Mouse (Mus musculus): ENCODE measurements around the gene Rasa2. TPM values are rescaled to one million over a fixed set of nuclear protein-coding genes. Genes with fewer than 3 reads are reported as not detected.

Gene Rasa2
- polyA plus RNA-seq, 1 experiment from 2014 or later: 13.4 TPM

DNA sequence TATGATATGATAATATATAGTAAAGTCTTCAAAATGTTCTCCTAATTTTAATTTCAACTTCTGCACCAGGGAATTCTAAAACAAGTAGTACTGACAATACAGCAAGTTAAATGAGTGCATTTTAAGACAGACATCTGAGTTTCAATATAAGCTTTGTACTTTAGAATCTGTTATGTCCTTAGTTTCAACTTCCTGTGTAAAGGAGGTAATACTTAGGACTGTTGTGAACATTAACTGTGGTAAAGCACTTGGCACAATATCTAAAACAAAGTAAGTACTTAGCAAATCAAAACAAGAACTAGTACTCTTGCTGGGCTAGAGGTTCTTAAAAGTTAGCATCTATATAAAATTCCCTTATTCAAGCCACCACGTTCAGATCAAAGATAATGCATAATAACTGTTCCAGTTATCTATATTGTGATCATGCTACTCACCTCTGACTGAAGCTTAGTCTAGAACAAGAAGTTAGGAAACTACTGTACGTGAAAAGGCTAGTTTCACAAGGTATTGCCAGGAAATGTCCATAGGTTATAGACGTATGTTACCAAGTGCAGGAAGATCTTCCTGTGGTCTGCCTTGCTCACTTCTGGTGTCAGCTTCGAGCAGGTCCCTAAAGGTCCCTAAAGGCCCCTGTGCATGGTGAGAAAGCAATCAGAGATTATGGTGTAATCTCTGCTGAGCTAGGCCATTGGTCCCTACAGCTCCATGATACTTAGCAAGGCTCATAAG is 12.8 kb downstream of the Rasa2 start:
- WGBS: 77% methylated on average over 4 of the region's 4 CpGs
- no peak overlapping the region for H3K4me3 ChIP-seq (ENCODE audit: low read length)
- ATAC-seq (replicated peaks; ENCODE audit: extremely low read depth, insufficient read depth, low FRiP score): no peak

GRCm38 (mm10) chr9:96612297-96612696 is 19.1 kb downstream of the Rasa2 start:
- H3K27me3 ChIP-seq (ENCODE audit: control insufficient read depth, insufficient read depth, low read length): no peaks in the 10 kb centered on the region
- H3K4me1 ChIP-seq (ENCODE audit: control insufficient read depth, insufficient read depth, low read length): peaks cover 8% of the 10 kb centered on the region
- H3K4me3 ChIP-seq (ENCODE audit: low read length): no peak overlapping the region
- peaks cover 4% of the 10 kb centered on the region; the same call in 1 of the 2 replicates for H3K9me3 ChIP-seq (replicated peaks; ENCODE audit: control insufficient read depth, low read length)
- H3K36me3 ChIP-seq (ENCODE audit: control insufficient read depth, insufficient read depth): peaks cover 11% of the 10 kb centered on the region
- no peak for ATAC-seq (replicated peaks; ENCODE audit: extremely low read depth, insufficient read depth, low FRiP score)
- no peak overlapping the region for H3K27ac ChIP-seq (ENCODE audit: low read length)
- no peak overlapping the region for H3K4me2 ChIP-seq (ENCODE audit: low read depth, low read length)
- no peak overlapping the region for H3K9ac ChIP-seq (ENCODE audit: low read length)
- WGBS: 70% methylated on average over 3 of the region's 3 CpGs

More for the DNA sequence above, 12.8 kb downstream of the Rasa2 start:
- H3K27me3 ChIP-seq (ENCODE audit: control insufficient read depth, insufficient read depth, low read length): no peaks in the 10 kb centered on the region
- H3K9me3 ChIP-seq (replicated peaks; ENCODE audit: control insufficient read depth, low read length): no peaks in the 10 kb centered on the region
- H3K4me1 ChIP-seq (ENCODE audit: control insufficient read depth, insufficient read depth, low read length): no peaks in the 10 kb centered on the region
- H3K4me2 ChIP-seq (ENCODE audit: low read depth, low read length): no peak overlapping the region
- no peak overlapping the region for H3K9ac ChIP-seq (ENCODE audit: low read length)
- no peak overlapping the region for H3K27ac ChIP-seq (ENCODE audit: low read length)
- no peaks in the 10 kb centered on the region for H3K36me3 ChIP-seq (ENCODE audit: control insufficient read depth, insufficient read depth)

DNA sequence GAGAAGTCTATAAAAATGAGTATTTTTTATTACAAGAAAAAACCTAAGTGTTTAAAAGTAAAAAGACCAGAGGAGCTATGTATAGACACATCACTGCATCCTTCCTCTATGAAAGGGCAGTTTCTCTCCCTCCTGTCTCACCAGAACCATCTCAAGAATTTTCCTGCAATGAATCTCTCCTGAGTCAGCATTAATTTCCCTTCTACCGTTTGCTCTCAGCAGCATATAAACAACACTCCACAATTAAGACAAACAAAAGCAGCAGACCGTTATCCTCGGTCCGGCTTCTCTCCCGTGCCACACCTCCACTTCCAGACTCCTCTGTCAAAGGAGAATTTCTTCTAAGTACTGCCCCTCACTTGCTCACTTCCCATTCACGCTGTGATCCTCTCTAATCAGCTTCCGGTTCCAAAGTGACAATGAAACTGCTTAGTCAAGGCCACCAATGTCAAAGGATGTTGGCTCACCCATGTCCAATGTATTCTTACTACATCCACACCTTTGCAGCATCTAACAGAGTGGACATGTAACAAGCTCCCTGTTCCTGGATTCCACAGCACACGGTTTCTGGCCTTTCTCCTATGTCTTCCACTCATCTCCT is 19.6 kb downstream of the Rasa2 start:
- Histone ChIP-seq H3K4me3 (ENCODE audit: low read length) (no peak overlapping the region), H3K9ac (ENCODE audit: low read length) (no peak overlapping the region)
- 43% methylated on average over 8 of the region's 8 CpGs for WGBS

GRCm38 (mm10) chr9:96610813-96611212 is 20.6 kb downstream of the Rasa2 start:
- Histone ChIP-seq H3K9me3 (replicated peaks; ENCODE audit: control insufficient read depth, low read length) (peaks cover 11% of the 10 kb centered on the region), H3K4me1 (ENCODE audit: control insufficient read depth, insufficient read depth, low read length) (peaks cover 8% of the 10 kb centered on the region), H3K27me3 (ENCODE audit: control insufficient read depth, insufficient read depth, low read length) (no peaks in the 10 kb centered on the region), H3K9ac (ENCODE audit: low read length) (no peak overlapping the region), H3K4me2 (ENCODE audit: low read depth, low read length) (no peak overlapping the region), H3K4me3 (ENCODE audit: low read length) (no peak overlapping the region), H3K27ac (ENCODE audit: low read length) (no peak overlapping the region), H3K36me3 (ENCODE audit: control insufficient read depth, insufficient read depth) (peaks cover 22% of the 10 kb centered on the region)
- 83% methylated on average over 2 of the region's 2 CpGs for WGBS
- ATAC-seq (replicated peaks; ENCODE audit: extremely low read depth, insufficient read depth, low FRiP score): no peak

More for the DNA sequence above, 19.6 kb downstream of the Rasa2 start:
- no peak overlapping the region for H3K4me2 ChIP-seq (ENCODE audit: low read depth, low read length)
- peaks cover 16% of the 10 kb centered on the region for H3K36me3 ChIP-seq (ENCODE audit: control insufficient read depth, insufficient read depth)
- peaks cover 8% of the 10 kb centered on the region for H3K4me1 ChIP-seq (ENCODE audit: control insufficient read depth, insufficient read depth, low read length)
- ATAC-seq (replicated peaks; ENCODE audit: extremely low read depth, insufficient read depth, low FRiP score): no peak
- peaks cover 8% of the 10 kb centered on the region for H3K9me3 ChIP-seq (replicated peaks; ENCODE audit: control insufficient read depth, low read length)
- no peaks in the 10 kb centered on the region for H3K27me3 ChIP-seq (ENCODE audit: control insufficient read depth, insufficient read depth, low read length)
- H3K27ac ChIP-seq (ENCODE audit: low read length): no peak overlapping the region

DNA sequence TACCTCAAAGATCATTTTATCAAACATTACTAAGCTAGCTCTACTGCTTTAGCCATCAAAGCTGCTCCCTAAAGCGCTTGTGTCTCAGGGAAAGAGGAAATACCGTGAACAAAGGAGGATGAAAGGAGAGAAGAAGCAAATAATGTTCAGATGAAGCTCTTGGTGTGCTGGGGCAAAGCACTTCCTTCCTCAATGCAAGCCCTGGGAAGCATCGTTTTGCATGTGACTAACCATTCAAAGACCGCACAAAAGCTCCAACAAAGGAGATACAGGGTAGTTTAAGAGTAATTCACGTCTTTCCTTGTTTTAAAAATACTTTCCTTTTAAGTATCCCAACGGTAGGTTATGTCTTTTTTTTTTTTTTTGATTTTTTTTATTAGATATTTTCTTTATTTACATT is 28.0 kb downstream of the Rasa2 start:
- Histone ChIP-seq H3K4me3 (ENCODE audit: low read length) (no peak overlapping the region), H3K9me3 (replicated peaks; ENCODE audit: control insufficient read depth, low read length) (peaks cover 11% of the 10 kb centered on the region), H3K4me1 (ENCODE audit: control insufficient read depth, insufficient read depth, low read length) (no peaks in the 10 kb centered on the region), H3K27me3 (ENCODE audit: control insufficient read depth, insufficient read depth, low read length) (no peaks in the 10 kb centered on the region), H3K4me2 (ENCODE audit: low read depth, low read length) (no peak overlapping the region), H3K9ac (ENCODE audit: low read length) (no peak overlapping the region), H3K36me3 (ENCODE audit: control insufficient read depth, insufficient read depth) (peaks cover 24% of the 10 kb centered on the region), H3K27ac (ENCODE audit: low read length) (no peak overlapping the region)
- ATAC-seq (replicated peaks; ENCODE audit: extremely low read depth, insufficient read depth, low FRiP score): no peak
- WGBS: 62% methylated on average over 6 of the region's 6 CpGs

DNA sequence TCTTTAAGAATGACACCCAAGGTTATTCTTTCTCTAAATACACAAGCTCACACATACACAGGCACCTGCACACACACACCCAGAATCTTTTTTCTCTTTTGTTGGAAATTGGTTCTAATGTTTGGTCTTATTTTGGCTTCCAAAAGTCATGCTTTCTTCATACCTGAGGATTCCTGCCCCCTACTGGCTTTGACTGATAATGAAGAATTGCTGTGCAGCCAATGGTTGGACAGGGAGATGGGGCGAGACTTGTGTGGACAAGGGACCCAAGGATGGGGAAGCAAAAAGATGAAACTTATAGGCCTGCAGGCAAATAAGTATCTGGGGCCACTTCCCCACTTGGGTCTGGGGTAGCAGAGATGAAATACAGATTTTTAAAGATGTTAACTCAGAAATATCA is 33.5 kb downstream of the Rasa2 start:
- H3K27me3 ChIP-seq (ENCODE audit: control insufficient read depth, insufficient read depth, low read length): no peaks in the 10 kb centered on the region
- H3K4me3 ChIP-seq (ENCODE audit: low read length): no peak overlapping the region
- H3K4me2 ChIP-seq (ENCODE audit: low read depth, low read length): no peak overlapping the region
- WGBS: 88% methylated on average over 1 of the region's 1 CpGs
- H3K4me1 ChIP-seq (ENCODE audit: control insufficient read depth, insufficient read depth, low read length): no peaks in the 10 kb centered on the region
- peaks cover 2% of the 10 kb centered on the region; the same call in 1 of the 2 replicates for H3K36me3 ChIP-seq (ENCODE audit: control insufficient read depth, insufficient read depth)
- H3K27ac ChIP-seq (ENCODE audit: low read length): no peak overlapping the region
- no peaks in the 10 kb centered on the region for H3K9me3 ChIP-seq (replicated peaks; ENCODE audit: control insufficient read depth, low read length)
- H3K9ac ChIP-seq (ENCODE audit: low read length): no peak overlapping the region
- no peak for ATAC-seq (replicated peaks; ENCODE audit: extremely low read depth, insufficient read depth, low FRiP score)

DNA sequence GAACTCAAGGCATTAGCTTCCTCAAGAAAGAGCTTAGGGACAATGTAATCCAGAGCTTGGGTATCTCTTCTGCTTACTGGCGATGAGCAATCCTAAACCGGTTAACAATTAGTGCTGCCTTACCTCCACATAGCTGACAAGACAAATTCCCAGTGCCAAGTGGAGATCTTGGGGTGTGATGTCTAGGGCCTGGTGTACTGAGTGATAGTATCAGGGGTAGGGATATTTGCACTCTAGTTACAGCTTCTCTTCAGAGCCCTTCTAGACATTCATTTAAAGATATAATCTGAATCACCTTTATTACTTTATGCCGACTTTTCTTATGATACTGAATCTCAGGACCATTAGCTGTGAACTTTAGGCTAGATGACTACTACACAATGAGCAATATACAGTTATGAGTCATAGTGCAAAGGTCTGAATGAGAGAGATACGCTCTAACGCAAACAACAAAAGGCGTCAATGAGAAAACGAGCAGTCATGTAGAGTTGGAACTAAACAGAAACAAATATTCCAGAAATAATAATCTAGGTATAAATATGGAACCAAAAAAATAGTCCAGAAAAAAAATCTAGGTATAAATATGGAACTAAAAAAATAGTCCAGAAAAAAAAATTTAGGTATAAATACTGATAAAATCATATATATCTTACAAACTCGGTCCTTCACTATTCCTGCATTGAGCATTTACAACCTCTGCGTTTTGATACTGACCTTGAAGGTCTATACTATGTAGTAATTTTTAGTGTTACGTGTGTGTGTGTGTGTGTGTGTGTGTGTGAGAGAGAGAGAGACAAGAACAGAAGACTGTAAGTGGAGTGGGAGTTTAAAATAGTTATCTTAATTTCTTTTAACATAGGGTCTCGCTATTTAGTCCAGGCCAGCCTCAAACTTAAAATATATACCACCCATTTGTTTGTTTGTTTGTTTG is 38.5 kb downstream of the Rasa2 start:
- no peak overlapping the region for H3K9ac ChIP-seq (ENCODE audit: low read length)
- H3K4me3 ChIP-seq (ENCODE audit: low read length): no peak overlapping the region
- H3K36me3 ChIP-seq (ENCODE audit: control insufficient read depth, insufficient read depth): 0 out of 2 replicates have a peak, but pooled peaks cover 4% of the 10 kb centered on the region
- H3K9me3 ChIP-seq (replicated peaks; ENCODE audit: control insufficient read depth, low read length): no peaks in the 10 kb centered on the region
- H3K27ac ChIP-seq (ENCODE audit: low read length): no peak overlapping the region
- H3K4me2 ChIP-seq (ENCODE audit: low read depth, low read length): no peak overlapping the region
- H3K27me3 ChIP-seq (ENCODE audit: control insufficient read depth, insufficient read depth, low read length): no peaks in the 10 kb centered on the region
- no peak for ATAC-seq (replicated peaks; ENCODE audit: extremely low read depth, insufficient read depth, low FRiP score)
- no peaks in the 10 kb centered on the region for H3K4me1 ChIP-seq (ENCODE audit: control insufficient read depth, insufficient read depth, low read length)
- 90% methylated on average over 11 of the region's 11 CpGs for WGBS

- no peak overlapping the region for H3K4me3 ChIP-seq (ENCODE audit: low read length)
- 87% methylated on average over 5 of the region's 5 CpGs for WGBS
- no peaks in the 10 kb centered on the region for H3K4me1 ChIP-seq (ENCODE audit: control insufficient read depth, insufficient read depth, low read length)
- H3K36me3 ChIP-seq (ENCODE audit: control insufficient read depth, insufficient read depth): 0 out of 2 replicates have a peak, but pooled peaks cover 4% of the 10 kb centered on the region
- no peak for ATAC-seq (replicated peaks; ENCODE audit: extremely low read depth, insufficient read depth, low FRiP score)
- H3K4me2 ChIP-seq (ENCODE audit: low read depth, low read length): no peak overlapping the region
- H3K9me3 ChIP-seq (replicated peaks; ENCODE audit: control insufficient read depth, low read length): no peaks in the 10 kb centered on the region
- no peak overlapping the region for H3K9ac ChIP-seq (ENCODE audit: low read length)
- no peak overlapping the region for H3K27ac ChIP-seq (ENCODE audit: low read length)
- H3K27me3 ChIP-seq (ENCODE audit: control insufficient read depth, insufficient read depth, low read length): no peaks in the 10 kb centered on the region
Measured at GRCm38 (mm10) chr9:96589346-96589745, 42.1 kb downstream of the Rasa2 start.
